ENCODE assay signal across 27 mouse cellular contexts in genomic region chr7:120172188-120172700, GRCm38 (mm10). TPM values are rescaled to one million over a fixed set of nuclear protein-coding genes. Genes with fewer than 3 reads are reported as not detected.
"Had no signal": no experiment of that assay in that cellular context is flagged by ENCODE, and none has a peak within 500 bp of the region (broad histone marks: within the 10 kb centered on the region; RNA-seq: fewer than 3 reads in every experiment).

No protein-coding gene starts in this region.

- H3K4me3 ChIP-seq: limb, embryonic 15.5 days; liver, embryonic 13.5 days; liver, embryonic 15.5 days; midbrain, embryonic 10.5 days; midbrain, embryonic 12.5 days; myocyte; neural tube, embryonic 13.5 days; neural tube, embryonic 15.5 days; stomach, embryonic 15.5 days had no signal

- H3K36me3 ChIP-seq: limb, embryonic 15.5 days; liver, embryonic 13.5 days; liver, embryonic 15.5 days; midbrain, embryonic 10.5 days; midbrain, embryonic 12.5 days; neural tube, embryonic 13.5 days; neural tube, embryonic 15.5 days; stomach, embryonic 15.5 days had no signal

- H3K4me2 ChIP-seq: limb, embryonic 15.5 days; liver, embryonic 11.5 days; liver, embryonic 13.5 days; liver, embryonic 15.5 days; midbrain, embryonic 12.5 days; neural tube, embryonic 13.5 days; neural tube, embryonic 15.5 days; stomach, embryonic 15.5 days had no signal

- DNase-seq: liver, embryonic 13.5 days; lung, postnatal 10 days; midbrain, embryonic 14.5 days; retina, postnatal 1 day; right cerebral cortex, adult 18-20 months; right cerebral cortex, postnatal 25 days; right cerebral cortex, postnatal 4 days; thymus, adult 2 months; thymus, postnatal 25 days; thymus, postnatal 4 days had no signal

- H3K27me3 ChIP-seq: limb, embryonic 15.5 days; liver, embryonic 13.5 days; liver, embryonic 15.5 days; midbrain, embryonic 12.5 days; neural tube, embryonic 13.5 days; neural tube, embryonic 15.5 days; stomach, embryonic 15.5 days had no signal

- H3K27ac ChIP-seq: limb, embryonic 15.5 days; liver, embryonic 13.5 days; liver, embryonic 15.5 days; midbrain, embryonic 10.5 days; midbrain, embryonic 12.5 days; neural tube, embryonic 13.5 days; neural tube, embryonic 15.5 days; stomach, embryonic 15.5 days; stomach, postnatal 0 days had no signal

- H3K9ac ChIP-seq: limb, embryonic 15.5 days; liver, embryonic 13.5 days; liver, embryonic 15.5 days; midbrain, embryonic 12.5 days; neural tube, embryonic 13.5 days; neural tube, embryonic 15.5 days; stomach, embryonic 15.5 days had no signal

- H3K4me1 ChIP-seq: limb, embryonic 15.5 days; liver, embryonic 13.5 days; liver, embryonic 15.5 days; midbrain, embryonic 10.5 days; midbrain, embryonic 12.5 days; neural tube, embryonic 13.5 days; neural tube, embryonic 15.5 days; stomach, embryonic 15.5 days had no signal

- H3K9me3 ChIP-seq: limb, embryonic 15.5 days; liver, embryonic 13.5 days; liver, embryonic 15.5 days; midbrain, embryonic 10.5 days; midbrain, embryonic 12.5 days; neural tube, embryonic 13.5 days; neural tube, embryonic 15.5 days; stomach, embryonic 15.5 days had no signal

- ATAC-seq: midbrain, embryonic 16.5 days had no signal

RNA-seq across cellular contexts. Expression of gene Anks4b, which starts 1.4 kb away (rescaled TPM):
- total RNA-seq: megakaryocyte, adult 5-6 weeks; megakaryocyte-erythroid progenitor cell, adult 5-6 weeks had no signal
- polyA plus RNA-seq: limb, embryonic 15.5 days; midbrain, embryonic 10.5 days; midbrain, embryonic 12.5 days; midbrain, embryonic 14.5 days; midbrain, embryonic 16.5 days; myocyte; neural tube, embryonic 11.5 days; neural tube, embryonic 13.5 days; neural tube, embryonic 15.5 days; spleen, adult 2 months; urinary bladder, adult 2 months had no signal

RNA-seq across cellular contexts. Expression of gene Zp2, which starts 27.2 kb away (rescaled TPM):
- total RNA-seq: megakaryocyte, adult 5-6 weeks; megakaryocyte-erythroid progenitor cell, adult 5-6 weeks had no signal
- polyA plus RNA-seq: liver, embryonic 11.5 days; liver, embryonic 13.5 days; liver, embryonic 15.5 days; midbrain, embryonic 10.5 days; midbrain, embryonic 12.5 days; midbrain, embryonic 14.5 days; midbrain, embryonic 16.5 days; neural tube, embryonic 11.5 days; neural tube, embryonic 13.5 days; neural tube, embryonic 15.5 days; spleen, adult 2 months; stomach, embryonic 15.5 days; stomach, postnatal 0 days; testis, adult 2 months; urinary bladder, adult 2 months had no signal

RNA-seq across cellular contexts. Expression of gene Crym, which starts 29.7 kb away (rescaled TPM):
- total RNA-seq: megakaryocyte, adult 5-6 weeks; megakaryocyte-erythroid progenitor cell, adult 5-6 weeks had no signal

RNA-seq across cellular contexts. Expression of gene Abca14, which starts 31.5 kb away (rescaled TPM):
- total RNA-seq: megakaryocyte, adult 5-6 weeks; megakaryocyte-erythroid progenitor cell, adult 5-6 weeks had no signal
- polyA plus RNA-seq: limb, embryonic 15.5 days; liver, embryonic 11.5 days; liver, embryonic 15.5 days; midbrain, embryonic 10.5 days; midbrain, embryonic 12.5 days; midbrain, embryonic 14.5 days; midbrain, embryonic 16.5 days; myocyte; neural tube, embryonic 11.5 days; neural tube, embryonic 13.5 days; neural tube, embryonic 15.5 days; spleen, adult 2 months; stomach, embryonic 15.5 days; stomach, postnatal 0 days; thymus, adult 2 months had no signal
